Mouse (Mus musculus) frontal cortex, postnatal 25 days (tissue): ENCODE results near the gene Iyd.

Experiments used
- DNase-seq, 2 experiments: peaks; one replicate each; pipeline ENCODE4 v3.0.0; 2022; ENCODE audit warnings: low spot score in 2 of 2

The Iyd gene

DNA sequence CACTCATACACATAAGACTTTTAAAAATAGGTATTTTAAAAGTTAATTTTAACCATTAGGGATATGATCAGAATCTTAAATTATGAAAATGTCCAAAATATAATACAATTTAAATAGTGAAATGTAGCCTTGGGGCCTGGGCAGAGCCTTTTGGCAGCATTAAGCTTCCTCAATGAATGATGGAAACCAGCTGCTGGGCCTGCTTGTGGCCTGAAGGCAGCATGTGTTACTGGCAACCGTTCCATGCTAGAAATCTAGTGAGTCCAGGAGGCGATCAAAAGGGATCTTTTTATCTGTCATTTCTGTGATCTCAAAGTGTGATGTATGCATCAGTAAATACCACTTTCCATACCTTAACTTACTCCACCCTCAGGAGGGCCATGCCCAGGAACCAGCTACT, 9.3 kb downstream of the Iyd start:
- no peak for DNase-seq

DNA sequence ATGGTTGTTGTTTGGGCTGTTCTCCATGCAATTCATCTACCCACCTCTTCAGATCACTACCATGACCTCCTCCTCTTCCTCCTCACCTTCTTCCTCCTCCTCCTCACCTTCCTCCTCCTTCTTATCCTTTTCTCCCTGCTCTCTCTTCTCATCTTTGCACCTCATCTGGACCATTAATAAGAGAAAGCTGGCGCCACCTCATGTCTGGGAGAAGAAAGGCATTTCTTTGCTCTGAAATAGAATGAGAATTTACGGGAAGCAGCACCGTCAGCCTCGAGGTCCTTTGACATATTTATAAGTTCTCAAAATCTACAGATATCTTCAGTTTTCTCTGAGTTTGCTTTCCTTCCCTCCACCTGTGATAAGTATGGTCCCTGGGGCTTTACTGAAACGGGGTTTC, 15.1 kb downstream of the Iyd start:
- no peak for DNase-seq

DNA sequence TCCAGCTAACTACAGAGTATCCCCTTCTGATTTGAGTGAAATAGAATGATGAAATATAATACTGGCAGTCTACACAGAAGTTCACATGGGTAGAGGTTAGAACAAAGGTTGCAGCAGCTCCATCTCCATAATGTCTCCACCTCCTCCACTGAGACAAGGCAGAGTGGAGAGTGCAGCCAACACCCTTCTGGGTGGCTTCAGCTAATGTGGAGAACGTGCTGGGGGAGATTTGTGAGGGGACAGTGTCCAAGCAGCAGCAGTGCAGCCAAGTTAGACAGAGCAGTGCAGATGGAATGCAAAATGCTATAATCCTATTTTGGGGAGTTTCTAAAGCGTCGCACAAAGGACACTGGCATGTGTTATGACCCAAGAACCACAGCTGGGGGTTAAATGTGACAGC, 16.5 kb downstream of the Iyd start:
- no peak for DNase-seq

DNA sequence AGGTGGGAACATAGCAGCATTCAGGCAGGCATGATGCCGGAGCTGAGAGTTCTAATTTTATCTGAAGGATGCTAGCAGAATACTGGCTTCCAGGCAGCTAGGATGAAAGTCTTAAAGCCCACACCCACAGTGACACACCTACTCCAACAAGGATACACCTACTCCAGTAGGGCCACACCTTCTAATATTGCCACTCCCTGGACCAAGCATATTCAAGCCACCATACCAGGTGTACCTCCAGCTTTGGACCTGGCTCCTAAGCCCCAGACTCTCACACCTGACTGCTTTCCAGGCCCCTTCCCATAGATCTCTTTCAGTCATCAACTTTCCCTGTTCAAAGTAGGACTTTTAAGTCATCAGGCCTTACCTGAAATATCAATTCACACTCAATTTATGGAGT, 19.1 kb downstream of the Iyd start:
- no peak for DNase-seq

DNA sequence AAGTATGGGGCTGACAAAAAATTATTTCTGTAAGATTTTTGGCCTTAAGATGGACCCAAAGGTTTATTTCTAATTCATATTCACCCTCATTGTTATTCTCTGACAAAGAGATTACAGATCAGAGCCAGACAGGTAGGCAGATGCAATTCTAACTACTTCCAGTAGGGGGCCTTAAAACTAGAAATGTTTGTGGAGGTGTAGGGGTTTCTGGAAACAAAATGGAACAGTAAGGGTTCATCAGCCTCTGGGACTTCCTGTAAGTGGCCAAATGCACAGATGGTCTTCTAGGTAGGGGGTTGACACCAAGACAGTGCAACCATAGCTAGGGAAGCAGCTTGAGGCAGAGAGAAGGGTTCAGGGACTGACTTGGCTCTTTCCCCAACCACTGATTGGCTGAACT, 22.1 kb downstream of the Iyd start:
- no peak for DNase-seq

DNA sequence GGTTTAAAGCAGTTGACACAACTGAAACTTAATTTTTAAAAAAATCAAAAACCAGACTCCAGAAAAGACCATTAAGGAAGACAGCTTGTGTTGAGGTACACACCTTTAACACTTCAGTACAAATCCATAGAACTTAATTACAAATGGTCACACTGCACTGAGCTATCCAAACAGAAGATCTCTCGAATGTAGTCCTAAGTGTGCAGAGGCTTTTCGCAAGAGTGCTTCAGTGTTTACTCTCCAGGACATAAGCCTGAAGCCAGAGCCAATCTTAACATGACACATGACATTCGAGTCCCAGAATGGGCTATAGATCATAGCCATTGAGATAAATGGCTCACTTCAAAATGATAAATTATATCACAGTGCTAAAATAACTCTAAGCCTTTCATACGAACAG, 25.1 kb downstream of the Iyd start:
- no peak for DNase-seq

DNA sequence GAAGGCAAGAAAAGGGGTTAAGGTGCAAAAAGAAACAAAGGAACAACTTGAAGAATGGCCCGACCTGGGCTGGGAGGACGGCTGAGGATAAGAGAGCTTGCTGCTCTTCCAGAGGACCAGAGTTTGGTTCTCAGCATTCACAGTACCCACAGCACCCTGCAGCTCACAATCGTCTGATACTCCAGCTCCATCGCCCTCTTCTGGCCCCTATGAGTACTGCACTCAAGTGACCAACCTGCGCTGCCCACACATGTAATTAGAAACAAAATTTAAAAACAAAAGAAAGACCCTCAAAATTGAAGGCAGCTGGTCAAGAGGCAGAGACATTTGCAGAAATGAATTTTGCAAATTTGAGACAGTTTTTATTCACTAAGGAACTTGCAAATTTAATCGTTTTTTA, 27.8 kb downstream of the Iyd start:
- no peak for DNase-seq

DNA sequence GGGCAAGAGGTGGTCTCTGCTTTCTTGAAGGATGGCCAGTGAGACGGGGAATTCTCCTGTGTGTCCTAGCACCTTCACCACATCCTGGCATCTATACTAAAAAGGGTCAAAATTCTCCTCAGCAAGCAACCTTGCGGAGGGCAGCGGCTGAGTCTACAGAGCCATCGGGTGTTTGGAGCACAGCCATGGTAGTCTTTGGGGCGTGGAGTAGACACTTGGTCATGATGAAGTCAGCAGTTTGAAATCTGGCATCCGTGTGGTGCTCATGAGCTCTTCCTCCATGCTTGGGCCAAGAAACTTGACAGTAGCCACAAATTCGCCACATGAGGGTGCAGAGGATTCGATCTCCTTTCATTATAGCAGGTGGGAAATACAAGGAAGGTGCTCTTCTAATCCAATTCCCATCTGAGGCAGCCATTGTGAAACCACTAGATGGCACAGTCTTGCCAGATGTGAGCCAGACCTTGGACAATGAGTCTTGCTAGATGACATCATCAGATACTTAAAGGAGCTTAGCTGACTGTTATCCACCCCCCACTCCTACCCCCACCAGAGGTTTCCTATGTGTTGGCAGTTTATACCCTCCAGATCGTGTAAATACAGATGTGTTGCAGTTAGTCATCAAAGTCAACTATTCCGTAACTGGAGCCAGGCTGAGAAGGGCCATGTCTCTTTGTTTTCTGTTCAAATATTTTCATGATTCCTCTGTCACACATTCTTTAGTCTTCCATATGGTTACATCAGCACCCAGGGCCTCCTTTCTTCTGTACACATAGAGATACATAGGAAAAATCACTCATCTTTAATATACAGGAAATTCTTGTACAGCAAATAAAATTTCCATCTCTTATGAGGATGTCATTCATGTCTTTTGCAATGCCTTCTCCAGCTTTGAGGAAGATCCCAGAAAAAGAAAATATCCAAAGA, 32.9 kb downstream of the Iyd start:
- peak in 1 of 2 experiments; percentile 22 for DNase-seq

DNA sequence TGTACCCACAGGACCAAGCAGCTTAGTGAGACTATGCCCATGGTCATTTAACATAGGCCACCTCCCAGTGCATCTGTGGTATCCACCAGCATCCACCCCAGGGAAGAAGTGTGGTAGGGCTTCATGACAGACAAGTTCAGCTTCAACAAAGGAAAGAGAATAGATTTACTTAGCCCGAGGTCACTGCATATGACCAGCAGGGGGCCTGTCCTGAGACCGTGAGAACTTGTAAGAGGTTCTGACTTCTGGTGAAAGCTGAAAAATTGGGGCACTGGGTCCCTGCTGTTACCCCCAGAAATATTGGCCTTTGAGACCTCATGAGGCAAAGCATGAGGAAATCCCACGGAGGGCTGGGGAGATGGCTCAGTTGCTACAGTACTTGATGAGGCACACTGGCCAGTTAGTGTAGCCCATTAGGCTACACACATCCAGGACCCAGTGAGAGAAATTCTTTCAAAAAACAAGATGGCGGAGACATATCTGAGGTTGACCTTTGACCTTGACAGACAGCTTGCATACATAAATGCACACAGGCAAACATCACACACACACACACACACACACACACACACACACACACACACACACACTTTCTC, 34.0 kb downstream of the Iyd start:
- DNase-seq: no peak

DNA sequence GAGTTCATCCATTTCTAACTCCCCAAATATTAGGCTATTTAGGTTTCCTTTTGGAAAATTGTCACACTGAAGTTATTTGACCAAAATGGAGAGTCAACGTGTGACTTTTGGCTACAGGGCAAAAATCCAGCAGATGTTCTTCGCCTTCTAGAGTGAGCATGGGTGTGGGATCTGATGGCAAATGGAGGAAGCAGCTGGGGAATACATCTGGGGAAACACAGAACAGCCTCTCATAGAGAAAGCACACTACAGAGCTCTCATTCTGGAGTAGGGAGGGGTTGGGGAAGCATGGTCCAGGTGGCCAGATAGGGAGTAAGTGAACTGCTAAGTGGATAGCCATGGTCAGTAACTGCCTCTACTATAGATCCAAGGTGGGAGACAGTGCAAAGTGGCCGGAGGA, 50.6 kb downstream of the Iyd start:
- DNase-seq: no peak

DNA sequence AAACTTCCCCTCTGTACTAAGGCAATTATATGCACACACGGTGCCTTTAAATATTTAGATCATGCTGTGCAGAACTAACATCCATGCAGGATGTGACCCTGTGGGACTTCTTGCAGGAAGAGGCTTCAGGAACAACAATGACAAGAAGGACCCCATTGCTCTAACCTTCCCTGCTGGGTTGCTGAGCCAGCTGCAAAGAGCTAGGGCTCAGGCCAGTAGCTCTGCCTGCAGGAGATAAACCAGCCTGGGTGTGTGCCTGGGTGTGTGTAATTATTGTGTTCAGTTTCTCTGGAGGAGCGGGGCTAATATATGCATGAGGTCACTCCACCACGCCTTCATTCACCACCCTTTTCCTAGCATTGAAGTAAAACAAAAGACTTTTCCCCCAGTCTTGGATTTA, 51.8 kb downstream of the Iyd start:
- DNase-seq: no peak

DNA sequence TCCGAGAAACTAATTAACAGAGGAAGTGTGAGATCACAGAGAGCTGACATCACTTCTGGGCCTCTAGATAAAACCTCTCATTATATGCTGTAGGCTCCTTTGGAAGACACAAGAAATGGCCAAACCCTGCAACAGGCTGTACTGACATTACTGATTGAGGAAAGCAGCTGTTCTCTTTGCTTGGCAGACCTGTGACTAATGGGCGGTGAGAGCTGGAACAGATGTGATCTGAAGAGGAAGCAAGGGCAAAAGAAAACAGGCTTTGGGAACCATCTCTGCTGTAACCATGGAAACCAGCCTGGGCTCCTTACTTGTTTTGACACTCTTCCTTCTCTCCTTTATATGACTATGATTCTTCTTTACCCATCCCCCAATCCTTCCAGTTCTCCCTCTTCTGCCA, 56.7 kb downstream of the Iyd start:
- DNase-seq: no peak

DNA sequence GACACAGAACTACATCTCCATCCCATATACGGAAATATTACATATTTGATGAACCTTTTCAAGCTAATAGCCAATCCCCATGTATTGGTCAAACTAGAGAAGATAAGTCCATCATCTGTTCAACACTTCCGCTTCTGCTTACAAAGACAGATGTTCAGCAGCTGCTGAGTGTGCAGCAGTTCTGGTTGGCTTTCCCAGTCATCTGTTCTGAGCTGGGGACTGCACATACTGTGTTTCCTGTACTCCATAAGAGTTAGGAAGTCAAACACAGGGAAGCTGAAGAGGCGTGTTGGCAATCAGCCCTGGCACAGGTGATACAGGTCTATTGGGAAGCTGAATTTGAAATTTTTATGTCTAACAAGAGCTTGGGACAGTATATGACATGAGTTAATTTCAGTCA, 57.7 kb downstream of the Iyd start:
- DNase-seq: no peak
